Mouse (Mus musculus) induced T-regulatory cell, adult 2 months (primary cell): ENCODE measurements at regions not wholly inside any gene's neighbourhood (a gene's known extent, or its start where the extent isn't known, plus 50 kb on each side); places are given as distances from the start of the nearest gene placed in this dataset.

ENCODE experiments used
- DNase-seq: peaks from one replicate; pipeline ENCODE4 v3.0.0-alpha.2; 2012; ENCODE audit warnings: low read depth

GRCm38 (mm10) chr8:25389947-25390346 lies 565.8 kb upstream of the Adam5 start:
- DNase-seq = no peak

DNA sequence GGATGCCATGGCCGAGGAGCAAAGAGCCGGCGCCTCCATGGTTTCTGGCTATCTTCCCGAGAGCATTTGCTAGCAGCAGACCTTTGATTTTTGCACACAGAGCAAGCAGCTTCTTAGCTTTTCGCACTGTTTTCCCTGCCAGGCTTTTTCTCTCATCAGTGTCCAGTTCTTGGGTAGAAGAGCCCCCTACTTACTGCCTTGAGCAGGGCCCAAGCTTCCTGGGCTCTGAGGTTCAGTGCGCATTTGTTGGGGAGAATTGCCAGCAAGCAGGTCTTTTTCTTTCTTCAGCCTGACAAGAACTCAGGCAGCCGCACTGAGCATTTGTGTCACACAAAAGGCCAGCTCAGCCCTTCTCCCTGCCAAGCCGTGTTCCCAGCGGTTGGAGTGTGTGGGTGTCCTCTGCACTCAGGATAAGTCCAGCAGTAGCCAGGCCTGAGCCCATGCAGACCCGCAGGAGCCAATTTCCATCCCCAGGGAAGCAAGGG lies 565.2 kb upstream of the Adam5 start:
- DNase-seq = no peak

DNA sequence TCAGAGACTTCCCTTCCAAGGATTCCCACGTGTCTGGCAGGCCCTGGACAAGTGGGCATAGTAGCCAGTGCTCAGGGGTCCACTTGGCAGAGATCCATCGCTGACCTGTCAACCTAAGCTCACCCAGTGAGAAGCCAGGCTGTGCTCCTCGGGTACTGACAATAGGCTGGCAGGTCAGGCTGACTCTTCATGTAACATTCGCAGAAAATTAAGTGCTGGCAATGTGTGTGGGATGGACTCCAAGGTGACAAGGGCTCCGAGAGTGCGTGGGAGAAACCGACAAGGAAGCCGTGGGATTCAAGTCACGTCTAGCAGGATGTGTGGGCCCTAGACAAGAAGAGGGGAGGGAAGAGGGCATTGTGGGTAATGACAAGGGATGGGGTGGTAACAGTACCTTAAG lies 564.6 kb upstream of the Adam5 start:
- DNase-seq = no peak

DNA sequence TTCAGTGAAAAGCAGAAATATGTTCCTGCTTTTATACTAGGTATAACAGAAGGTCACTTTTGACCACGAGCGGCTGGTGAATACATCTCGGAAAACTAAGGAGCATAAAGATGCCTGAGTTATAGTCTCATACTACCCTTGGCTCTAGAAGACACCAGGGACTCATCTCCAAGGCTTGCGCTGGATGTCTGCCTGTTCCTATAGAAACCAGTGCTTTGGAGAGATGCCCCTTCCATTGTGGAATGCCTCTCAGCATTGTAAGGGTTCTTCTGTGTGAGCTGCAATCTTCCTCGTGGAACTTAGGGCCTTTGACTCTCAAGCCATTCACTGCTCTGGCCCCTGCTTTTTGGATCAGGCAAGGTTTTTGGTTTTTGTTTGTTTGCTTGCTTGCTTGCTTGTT lies 561.0 kb upstream of the Adam5 start:
- DNase-seq = no peak

- DNase-seq = no peak
These were observed 560.4 kb upstream of the Adam5 start for GRCm38 (mm10) chr8:25384591-25384990.

DNA sequence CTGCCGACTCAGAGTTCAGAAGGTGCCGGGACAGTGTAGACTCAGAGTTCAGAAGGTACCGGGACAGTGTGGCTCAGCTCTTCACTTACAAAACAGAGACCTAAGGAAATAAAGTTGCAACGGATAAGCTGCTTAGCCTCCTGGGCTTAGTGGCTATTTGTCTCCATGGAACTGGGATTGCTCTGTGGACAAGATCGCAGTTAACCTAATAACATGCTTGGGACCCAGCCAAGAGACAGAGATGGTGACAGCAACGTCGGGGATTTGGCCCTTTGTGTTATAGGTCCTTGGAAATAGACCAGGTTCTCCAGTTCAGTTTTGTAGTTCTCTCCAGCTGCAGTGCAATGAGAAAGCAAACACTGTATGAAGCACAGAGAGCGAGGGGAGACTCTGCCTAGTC lies 549.1 kb upstream of the Adam5 start:
- no peak for DNase-seq

DNA sequence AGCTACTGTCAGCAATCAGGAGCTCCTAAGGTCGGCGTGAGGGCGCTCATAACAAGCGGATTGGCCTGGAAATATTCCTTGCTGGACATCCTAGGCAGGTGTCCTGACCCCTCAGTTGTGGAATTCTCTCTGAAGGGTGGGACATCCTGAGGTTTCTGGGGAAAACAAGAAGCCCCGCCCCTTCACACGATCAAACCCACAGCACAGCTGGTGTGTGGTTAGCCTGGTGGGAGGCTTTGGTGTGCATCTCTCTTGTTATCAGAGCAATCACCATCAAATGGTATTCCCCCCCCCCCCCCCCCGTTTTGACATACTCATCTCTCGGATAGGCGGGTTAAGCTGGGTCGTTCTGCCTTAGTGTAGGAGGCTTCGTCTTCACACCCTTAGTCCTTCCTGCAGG lies 546.8 kb upstream of the Adam5 start:
- DNase-seq = peak; percentile 14

DNA sequence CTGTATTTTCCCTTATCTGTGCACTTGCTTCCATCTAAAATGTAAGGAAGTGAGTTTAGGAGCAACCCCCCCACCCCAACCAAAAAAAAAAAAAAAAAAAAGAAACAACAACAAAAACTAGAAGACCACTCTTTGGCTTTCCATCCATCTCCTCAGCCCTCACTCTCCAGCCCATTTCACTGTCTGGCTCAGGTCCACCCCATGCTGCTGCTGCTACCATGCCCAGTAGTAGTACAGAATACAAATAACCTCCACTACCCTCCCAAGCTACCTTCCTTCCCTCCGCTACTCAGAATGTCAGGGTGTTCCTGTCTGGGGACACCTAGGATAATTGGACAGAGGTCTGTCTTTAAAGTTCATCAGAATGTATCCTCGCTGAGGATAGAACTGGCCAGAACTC lies 545.2 kb upstream of the Adam5 start:
- no peak for DNase-seq

- DNase-seq = no peak
These were observed 544.5 kb upstream of the Adam5 start for GRCm38 (mm10) chr8:25368561-25369091.

GRCm38 (mm10) chr8:25367806-25368549 lies 543.8 kb upstream of the Adam5 start:
- no peak for DNase-seq

GRCm38 (mm10) chr8:25366181-25366580 lies 542.0 kb upstream of the Adam5 start:
- no peak for DNase-seq

DNA sequence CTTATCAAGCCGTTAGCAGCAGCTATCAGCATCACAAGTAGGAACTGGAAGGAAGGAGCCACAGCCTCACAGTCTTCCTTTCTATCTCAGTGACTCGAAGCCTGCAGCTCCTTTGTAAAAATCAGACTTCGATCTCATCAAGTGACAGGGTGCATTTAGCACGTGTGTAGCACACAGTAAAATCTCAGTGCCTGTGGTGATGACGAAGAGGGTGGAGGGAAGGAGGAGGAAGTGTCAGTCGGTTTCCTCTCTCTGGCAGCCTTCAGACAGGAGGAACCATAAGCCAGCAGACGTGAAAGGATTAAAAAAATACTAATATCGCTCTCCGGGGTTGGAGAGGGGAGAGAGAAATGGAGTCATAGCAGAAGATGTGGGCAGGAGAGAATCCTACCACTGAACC lies 538.5 kb upstream of the Adam5 start:
- DNase-seq = peak; percentile 21

DNA sequence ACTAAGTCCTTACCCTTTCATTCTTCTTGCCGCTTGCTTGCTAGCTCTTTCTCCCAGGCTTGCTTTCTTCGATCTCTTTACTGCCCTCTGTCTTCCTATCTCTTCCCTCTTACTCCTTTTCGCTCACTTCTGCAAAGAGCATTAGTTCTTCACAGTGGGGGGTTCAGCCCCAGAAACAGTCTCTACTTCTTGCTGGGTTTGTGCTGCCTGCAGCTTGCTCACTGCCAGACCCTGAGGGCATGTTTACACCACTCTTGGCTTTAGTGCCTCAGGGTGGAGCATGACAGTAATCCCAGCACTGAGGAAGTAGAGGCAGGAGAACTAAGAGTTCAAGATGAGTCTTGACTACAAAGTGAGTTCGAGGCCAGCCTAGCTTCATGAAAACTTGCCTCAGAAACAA lies 538.0 kb upstream of the Adam5 start:
- no peak for DNase-seq

DNA sequence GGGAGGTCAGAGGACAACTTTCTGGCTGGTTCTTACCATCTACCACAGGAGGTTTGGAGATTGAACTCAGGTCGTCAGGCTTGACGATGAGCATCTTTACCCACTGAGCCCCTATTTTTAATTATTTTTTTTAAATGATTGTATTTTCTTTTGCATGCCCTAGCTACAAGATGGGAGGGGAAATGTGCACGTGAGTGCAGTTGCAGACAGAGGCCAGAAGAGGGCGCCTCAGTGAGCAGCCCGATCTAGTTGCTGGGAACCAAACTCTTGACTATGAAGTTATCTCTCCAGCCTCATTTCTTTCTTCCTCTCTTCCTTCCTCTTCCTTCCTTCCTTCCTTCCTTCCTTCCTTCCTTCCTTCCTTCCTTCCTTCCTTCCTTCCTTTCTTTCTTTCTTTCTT lies 537.3 kb upstream of the Adam5 start:
- DNase-seq = no peak

DNA sequence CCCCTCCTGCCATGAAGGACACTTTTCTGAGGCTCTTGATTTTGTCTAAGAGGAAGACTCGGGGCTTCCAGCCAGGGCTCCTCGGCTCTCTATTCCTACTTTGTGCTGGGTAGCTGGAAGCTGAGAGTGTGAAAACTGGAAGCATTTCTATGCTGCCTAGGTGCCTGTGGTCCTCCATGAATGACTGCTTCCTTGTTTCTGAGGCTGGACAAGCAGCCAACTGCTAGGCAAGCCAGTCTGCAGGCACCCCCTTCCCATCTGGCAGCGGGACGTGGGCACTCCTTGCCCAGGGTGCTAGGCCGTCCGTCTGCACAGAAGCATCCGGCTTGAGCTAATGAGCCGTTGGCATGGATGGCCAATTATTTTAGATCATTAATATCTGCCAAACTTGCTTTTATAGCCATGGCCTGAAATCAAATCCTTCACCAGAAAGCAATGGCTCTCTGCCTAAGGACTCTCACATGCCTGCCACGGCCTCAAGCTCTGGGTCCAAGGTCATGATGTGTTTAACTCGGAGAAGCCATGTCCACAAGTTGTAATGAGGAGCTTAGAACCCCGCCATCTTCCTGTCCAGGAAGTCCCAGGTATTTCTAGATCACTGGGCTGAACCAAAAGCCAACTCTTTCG lies 534.5 kb upstream of the Adam5 start:
- DNase-seq = no peak

DNA sequence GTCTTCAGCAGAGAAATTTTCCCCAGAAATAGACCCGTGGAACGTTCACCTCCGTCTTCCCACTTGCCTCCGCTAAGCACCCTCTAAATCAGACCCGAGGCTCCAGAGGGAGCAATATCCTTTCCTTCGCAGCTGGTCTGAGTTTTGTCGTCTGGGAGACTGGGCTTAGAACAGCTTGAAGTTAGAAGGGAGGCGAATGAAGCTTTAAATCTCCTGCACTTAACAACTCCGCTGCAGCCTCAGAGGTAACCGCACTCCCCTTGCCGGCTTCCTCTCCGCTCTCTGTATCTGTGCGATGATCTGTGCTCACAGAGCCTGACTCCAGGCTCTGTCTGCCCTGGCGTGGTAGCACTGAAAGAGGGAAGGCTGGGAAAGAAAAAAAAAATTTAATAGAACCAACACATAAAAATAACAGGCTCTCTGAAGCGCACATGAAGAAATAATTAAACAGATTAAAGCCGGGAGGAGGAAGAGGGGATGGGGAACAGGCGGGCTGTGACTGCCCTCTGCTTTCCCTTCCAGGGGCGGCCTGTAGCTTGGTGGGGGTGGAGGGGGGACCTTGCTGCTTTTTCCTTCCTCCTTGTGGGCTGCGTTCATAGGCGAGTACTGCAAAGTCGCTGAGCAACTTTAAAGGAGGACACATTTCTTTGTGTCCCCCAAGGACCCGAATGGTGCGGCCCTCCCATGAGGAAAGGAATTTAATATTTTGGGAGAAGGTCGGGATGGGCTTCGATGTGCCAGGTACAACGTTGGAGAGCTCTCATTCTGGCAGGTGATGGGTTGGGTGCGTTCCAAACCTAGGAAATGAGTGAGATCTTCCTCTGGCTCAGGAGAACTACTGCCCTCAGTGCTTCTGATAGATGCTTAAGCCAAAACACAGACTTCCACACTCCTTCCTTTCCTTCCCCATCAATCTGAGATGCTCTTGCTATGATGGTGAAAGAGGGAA lies 529.9 kb upstream of the Adam5 start:
- DNase-seq = peak; percentile 21

DNA sequence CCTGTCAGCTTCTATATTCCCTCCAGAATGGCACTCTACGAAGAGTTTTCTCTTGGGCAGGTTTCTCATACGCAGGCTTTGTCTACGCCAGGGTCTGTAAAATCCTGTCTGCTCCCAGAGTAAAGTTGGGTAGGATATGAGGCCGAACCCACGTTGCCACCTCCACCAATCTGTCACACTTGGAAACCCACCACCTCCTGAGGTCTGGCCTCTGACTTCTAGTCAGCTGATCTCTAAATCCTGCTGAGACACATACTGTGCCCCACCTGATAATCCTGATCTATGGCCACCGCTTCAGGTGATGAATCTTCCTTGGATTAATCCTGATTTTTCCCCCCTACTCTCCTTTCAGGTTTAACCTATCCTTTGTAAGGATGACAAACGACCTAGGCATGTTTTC lies 529.2 kb upstream of the Adam5 start:
- no peak for DNase-seq

GRCm38 (mm10) chr8:25348003-25348683 lies 524.0 kb upstream of the Adam5 start:
- DNase-seq = no peak

GRCm38 (mm10) chr8:25343160-25343602 lies 519.0 kb upstream of the Adam5 start:
- no peak for DNase-seq

- DNase-seq = no peak
These were observed 518.3 kb upstream of the Adam5 start for GRCm38 (mm10) chr8:25342501-25342900.

GRCm38 (mm10) chr8:25341225-25341624 lies 517.1 kb upstream of the Adam5 start:
- no peak for DNase-seq

- DNase-seq = no peak
These were observed 516.6 kb upstream of the Adam5 start for GRCm38 (mm10) chr8:25340729-25341128.
